Mouse (Mus musculus): ENCODE measurements around the gene Ccna2.

GRCm38 (mm10) chr3:36552406-36553047 is 19.4 kb downstream of the Ccna2 start, which contains the start of gene Exosc9:
- no peak for TF ChIP-seq CTCF (IDR thresholded peaks at IDR 0.05; ENCODE audit: borderline replicate concordance, extremely low read depth, insufficient read depth, insufficient read length)
- TF ChIP-seq POLR2A (IDR thresholded peaks at IDR 0.05; ENCODE audit: borderline replicate concordance, extremely low read depth, insufficient read depth, insufficient read length, poor library complexity, severe bottlenecking), result peak; percentile 63; the same call in 1 of the 2 replicates

All from brain, embryonic 14.5 days (tissue).